Mouse (Mus musculus) midbrain, embryonic 12.5 days (tissue): ENCODE results near the gene Tango6. TPM values are rescaled to one million over a fixed set of nuclear protein-coding genes. Genes with fewer than 3 reads are reported as not detected.
"Not testable (repeated sequence)": the region's sequence is repeated elsewhere in the genome, so short reads cannot be mapped to it uniquely, and the experiment has no call there.

Source experiments
- ATAC-seq: fragments of 200-750 bp; cut with Nextera tagmentation; 2 replicates; pipeline ENCODE4 v1.8.0; 2017; ENCODE audit warnings: low read depth, moderate TSS enrichment, moderate library complexity; ENCODE audit not compliant: low FRiP score
- H3K27ac ChIP-seq: fragments of 300-500 bp; sonication (generic); replicated peaks from 2 replicates; pipeline ENCODE4 v1.5.1; 2016; ENCODE audit warnings: mild to moderate bottlenecking
- H3K27me3 ChIP-seq: fragments of 300-500 bp; sonication (generic); 2 replicates; pipeline ENCODE4 v1.6.1; 2016; ENCODE audit warnings: mild to moderate bottlenecking
- H3K36me3 ChIP-seq: fragments of 300-500 bp; sonication (generic); 2 replicates; pipeline ENCODE4 v1.6.1; 2016
- H3K4me1 ChIP-seq: fragments of 300-500 bp; sonication (generic); 2 replicates; pipeline ENCODE4 v1.6.1; 2016
- H3K4me2 ChIP-seq: fragments of 300-500 bp; sonication (generic); replicated peaks from 2 replicates; pipeline ENCODE4 v1.6.1; 2016; ENCODE audit warnings: mild to moderate bottlenecking, moderate library complexity
- H3K4me3 ChIP-seq: fragments of 300-500 bp; sonication (generic); 2 replicates; pipeline ENCODE4 v1.5.1; 2016; ENCODE audit warnings: mild to moderate bottlenecking
- H3K9ac ChIP-seq: fragments of 300-500 bp; sonication (generic); replicated peaks from 2 replicates; pipeline ENCODE4 v1.6.1; 2016; ENCODE audit warnings: mild to moderate bottlenecking, moderate library complexity
- H3K9me3 ChIP-seq: fragments of 300-500 bp; sonication (generic); 2 replicates; pipeline ENCODE4 v1.6.1; 2016; ENCODE audit warnings: mild to moderate bottlenecking
- WGBS: fragments of 180-500 bp; shearing (Covaris S2); methylation state at CpG from one replicate; pipeline ENCODE4 v1.1.7; 2016; 5-methylcytosine and 5-hydroxymethylcytosine counted together
- polyA plus RNA-seq: library from polyadenylated mRNA; unstranded; fragments of >200 nt; fragmentation: Nextera tagmentation; extraction: Ambion mirVana; gene quantifications from 2 replicates; pipeline ENCODE4 v1.2.1, GENCODE M21; 2016

Tango6 gene
- polyA plus RNA-seq, 1 experiment from 2014 or later = 10.8 TPM

- H3K27ac ChIP-seq = no peak overlapping the region
- H3K9me3 ChIP-seq = no peaks in the 10 kb centered on the region
- H3K36me3 ChIP-seq = peaks cover 10% of the 10 kb centered on the region
- peaks cover 31% of the 10 kb centered on the region for H3K4me1 ChIP-seq
- H3K4me3 ChIP-seq = peak overlapping the region; percentile 60
- under 1% methylated on average over 62 of the region's 63 CpGs for WGBS
- ATAC-seq = peak; percentile 52
- peak overlapping the region; percentile 97 for H3K4me2 ChIP-seq
- H3K9ac ChIP-seq = peak overlapping the region; percentile 51
- peaks cover 75% of the 10 kb centered on the region for H3K27me3 ChIP-seq
These were observed 187.9 kb downstream of the Tango6 start for GRCm38 (mm10) chr8:106870537-106871327.

GRCm38 (mm10) chr8:106871328-106871926, 188.6 kb downstream of the Tango6 start:
- H3K4me1 ChIP-seq = peaks cover 31% of the 10 kb centered on the region
- peak overlapping the region; percentile 51 for H3K9ac ChIP-seq
- H3K36me3 ChIP-seq = peaks cover 17% of the 10 kb centered on the region
- peak overlapping the region; percentile 60 for H3K4me3 ChIP-seq
- H3K27me3 ChIP-seq = peaks cover 75% of the 10 kb centered on the region
- H3K27ac ChIP-seq = no peak overlapping the region; the same call in 1 of the 2 replicates
- ATAC-seq = peak; percentile 28
- H3K9me3 ChIP-seq = no peaks in the 10 kb centered on the region
- WGBS = under 1% methylated on average over 15 of the region's 15 CpGs
- peak overlapping the region; percentile 97 for H3K4me2 ChIP-seq

DNA sequence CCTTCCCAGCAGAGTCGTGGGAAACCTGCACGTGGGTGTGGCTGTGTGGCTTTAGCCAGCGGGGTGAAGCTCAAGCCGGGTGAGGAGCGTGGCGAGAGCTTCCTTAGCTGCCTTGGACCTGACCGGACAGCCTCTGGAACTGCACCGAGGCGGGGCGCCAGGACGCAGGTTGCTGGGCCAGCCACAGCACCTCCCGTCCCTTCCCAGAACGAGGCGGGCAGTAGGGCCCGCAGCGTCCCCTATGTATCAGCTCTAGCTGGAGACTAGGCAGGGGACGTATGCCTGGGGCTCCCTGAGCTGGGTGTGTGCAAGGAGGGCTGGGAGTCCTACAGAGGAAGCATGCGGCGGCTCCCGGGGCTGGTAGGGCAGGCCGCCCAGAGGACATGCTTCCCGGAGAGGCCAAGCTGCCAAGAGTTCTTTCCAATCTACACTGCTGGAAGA, 189.1 kb downstream of the Tango6 start:
- Histone ChIP-seq H3K4me3 (peak overlapping the region; percentile 60), H3K4me1 (peaks cover 31% of the 10 kb centered on the region), H3K4me2 (peak overlapping the region; percentile 97), H3K27me3 (peaks cover 72% of the 10 kb centered on the region), H3K36me3 (peaks cover 22% of the 10 kb centered on the region), H3K9ac (peak overlapping the region; percentile 51), H3K27ac (no peak overlapping the region), H3K9me3 (no peaks in the 10 kb centered on the region)
- 0% methylated on average over 22 of the region's 22 CpGs for WGBS
- ATAC-seq = peak; percentile 64; the same call in 1 of the 2 replicates

DNA sequence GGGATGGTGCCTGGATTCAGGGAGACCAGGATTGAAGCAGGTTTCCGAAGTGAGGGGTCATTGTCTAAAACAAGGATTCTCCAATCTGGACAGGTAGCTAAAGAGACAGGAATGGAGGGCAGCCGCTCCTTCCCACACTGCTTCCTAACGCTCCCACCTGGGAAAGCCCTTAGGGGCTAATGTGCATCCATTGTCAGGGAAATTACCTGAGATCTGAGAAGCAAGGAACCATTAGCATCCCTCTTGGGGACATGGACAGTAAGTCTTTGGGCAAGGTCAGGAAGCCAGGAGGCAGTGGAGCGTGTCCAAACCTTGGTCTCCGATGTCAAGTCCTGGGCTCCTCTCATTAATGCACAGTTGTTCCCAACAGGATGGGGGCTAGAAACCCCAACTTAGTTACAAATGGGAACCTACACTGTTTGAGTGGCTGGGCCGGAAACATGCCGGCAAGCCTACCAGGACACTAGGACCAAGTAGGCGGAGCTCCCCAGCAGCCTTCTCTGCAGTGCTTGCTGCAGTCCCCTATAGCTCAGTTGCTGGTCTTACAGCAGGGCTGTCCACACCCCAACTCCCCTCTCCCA, 189.7 kb downstream of the Tango6 start:
- peak overlapping the region; percentile 60 for H3K4me3 ChIP-seq
- peak overlapping the region; percentile 51 for H3K9ac ChIP-seq
- H3K27me3 ChIP-seq = peaks cover 66% of the 10 kb centered on the region
- peaks cover 24% of the 10 kb centered on the region for H3K36me3 ChIP-seq
- WGBS = 8% methylated on average over 8 of the region's 8 CpGs
- no peak overlapping the region for H3K27ac ChIP-seq
- H3K9me3 ChIP-seq = no peaks in the 10 kb centered on the region
- no peak for ATAC-seq
- peaks cover 31% of the 10 kb centered on the region for H3K4me1 ChIP-seq
- peak overlapping the region; percentile 97 for H3K4me2 ChIP-seq

- no peak for ATAC-seq
- no peak overlapping the region for H3K9ac ChIP-seq
- H3K4me3 ChIP-seq = no peak overlapping the region
- H3K4me1 ChIP-seq = no peaks in the 10 kb centered on the region
- WGBS = 96% methylated on average over 8 of the region's 8 CpGs
- H3K9me3 ChIP-seq = no peaks in the 10 kb centered on the region
- H3K27ac ChIP-seq = no peak overlapping the region
- no peak overlapping the region for H3K4me2 ChIP-seq
- H3K27me3 ChIP-seq = no peaks in the 10 kb centered on the region
- peaks cover 83% of the 10 kb centered on the region for H3K36me3 ChIP-seq
These were observed 197.3 kb downstream of the Tango6 start for GRCm38 (mm10) chr8:106880121-106880707.

DNA sequence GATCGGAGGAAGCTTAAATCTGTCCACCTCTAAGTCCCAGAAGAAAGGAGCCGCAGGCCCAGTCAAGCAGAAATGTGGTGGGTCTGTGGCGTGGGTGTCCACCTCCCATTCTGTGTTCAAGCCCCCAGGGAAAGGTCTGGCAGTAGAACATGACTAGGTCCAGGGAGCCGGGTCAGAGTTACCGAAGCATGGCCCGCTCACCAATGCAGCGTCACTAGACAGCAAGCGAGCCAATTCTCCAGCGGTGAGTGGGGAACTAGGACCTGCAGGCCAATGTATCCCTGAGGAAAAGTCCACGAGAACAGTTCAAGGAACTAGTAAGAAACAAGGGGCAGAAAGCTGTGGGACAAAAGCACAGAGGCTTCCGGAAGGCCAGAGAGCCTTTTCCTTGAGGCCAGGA, 201.2 kb downstream of the Tango6 start:
- not testable (repeated sequence) for H3K4me1 ChIP-seq, H3K27ac ChIP-seq, H3K4me3 ChIP-seq, H3K27me3 ChIP-seq, H3K9ac ChIP-seq, H3K9me3 ChIP-seq, H3K4me2 ChIP-seq, ATAC-seq
- peaks cover 76% of the 10 kb centered on the region for H3K36me3 ChIP-seq
- 96% methylated on average over 11 of the region's 11 CpGs for WGBS

GRCm38 (mm10) chr8:106884826-106885400, 202.0 kb downstream of the Tango6 start:
- not testable (repeated sequence) for H3K4me1 ChIP-seq, H3K4me3 ChIP-seq, ATAC-seq, H3K27me3 ChIP-seq, H3K9me3 ChIP-seq, H3K27ac ChIP-seq, H3K9ac ChIP-seq, H3K4me2 ChIP-seq
- 99% methylated on average over 4 of the region's 4 CpGs for WGBS
- peaks cover 70% of the 10 kb centered on the region for H3K36me3 ChIP-seq

DNA sequence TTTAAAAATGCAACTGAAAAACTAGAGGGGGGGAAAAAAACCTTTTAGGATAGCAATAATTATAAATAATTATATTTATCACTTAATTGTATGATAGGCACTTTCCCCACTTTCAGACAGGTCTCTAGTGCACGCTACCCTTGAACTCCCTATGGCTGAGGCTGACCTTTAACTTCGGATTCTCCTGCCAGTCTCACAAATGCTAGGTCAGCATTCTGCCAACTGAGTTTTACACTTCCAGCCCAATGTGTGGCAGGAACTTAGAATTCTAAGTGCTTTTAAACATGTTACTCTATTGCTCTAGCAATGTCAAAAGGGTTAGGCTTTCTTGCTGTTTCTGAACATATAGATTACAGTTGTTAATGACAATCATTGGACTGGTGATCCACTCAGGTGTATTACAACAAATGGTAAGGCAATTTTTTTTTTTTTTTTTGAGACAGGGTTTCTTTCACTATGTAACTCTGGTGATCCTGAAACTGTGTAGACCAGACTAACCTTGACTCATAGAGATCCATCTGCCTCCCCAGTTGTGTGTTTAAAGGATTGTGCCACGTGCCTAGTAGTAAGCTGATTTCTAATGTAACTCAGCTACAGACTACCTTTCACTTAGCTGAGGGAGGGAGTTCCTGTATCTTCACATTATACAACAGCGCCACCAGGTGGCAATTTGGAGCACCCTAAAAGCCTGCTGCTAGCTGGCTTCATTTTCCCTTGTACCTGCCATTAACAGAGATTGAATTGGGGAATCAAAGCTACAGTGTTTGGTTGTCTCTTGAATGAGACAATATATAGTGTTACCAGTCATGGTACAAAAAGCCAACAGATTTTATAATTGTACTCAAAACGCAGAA, 204.7 kb downstream of the Tango6 start:
- ATAC-seq = peak; percentile 38; the same call in 1 of the 2 replicates
- no peak overlapping the region for H3K27ac ChIP-seq
- H3K4me3 ChIP-seq = no peak overlapping the region
- H3K9ac ChIP-seq = no peak overlapping the region
- peaks cover 45% of the 10 kb centered on the region for H3K36me3 ChIP-seq
- no peak overlapping the region for H3K4me2 ChIP-seq
- no peaks in the 10 kb centered on the region for H3K27me3 ChIP-seq
- H3K4me1 ChIP-seq = peaks cover 15% of the 10 kb centered on the region
- H3K9me3 ChIP-seq = no peaks in the 10 kb centered on the region
- WGBS = 51% methylated on average over 5 of the region's 5 CpGs

DNA sequence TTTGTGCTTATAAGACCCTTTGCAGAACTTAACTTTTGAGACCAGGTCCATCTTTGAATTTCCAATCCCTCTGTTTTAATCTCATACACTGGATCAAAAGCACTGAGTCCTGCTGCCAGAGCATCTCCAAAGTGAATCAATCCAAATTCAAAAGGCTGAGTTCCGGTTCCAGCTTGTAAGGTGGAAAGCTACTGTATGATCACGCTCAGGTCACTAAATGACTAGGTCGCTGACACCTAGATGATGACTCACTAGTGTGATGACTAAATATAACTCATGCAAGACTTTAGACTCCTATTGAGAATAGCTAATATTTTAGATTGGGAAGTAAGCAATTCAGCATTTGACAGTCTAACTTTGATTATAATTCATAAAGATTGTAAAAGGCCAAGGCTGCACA, 205.9 kb downstream of the Tango6 start:
- H3K4me1 ChIP-seq = peaks cover 15% of the 10 kb centered on the region
- H3K4me2 ChIP-seq = no peak overlapping the region
- H3K27me3 ChIP-seq = no peaks in the 10 kb centered on the region
- H3K4me3 ChIP-seq = no peak overlapping the region
- no peak for ATAC-seq
- WGBS = 91% methylated on average over 3 of the region's 3 CpGs
- H3K9ac ChIP-seq = no peak overlapping the region
- H3K36me3 ChIP-seq = peaks cover 32% of the 10 kb centered on the region
- no peak overlapping the region for H3K27ac ChIP-seq
- no peaks in the 10 kb centered on the region for H3K9me3 ChIP-seq

DNA sequence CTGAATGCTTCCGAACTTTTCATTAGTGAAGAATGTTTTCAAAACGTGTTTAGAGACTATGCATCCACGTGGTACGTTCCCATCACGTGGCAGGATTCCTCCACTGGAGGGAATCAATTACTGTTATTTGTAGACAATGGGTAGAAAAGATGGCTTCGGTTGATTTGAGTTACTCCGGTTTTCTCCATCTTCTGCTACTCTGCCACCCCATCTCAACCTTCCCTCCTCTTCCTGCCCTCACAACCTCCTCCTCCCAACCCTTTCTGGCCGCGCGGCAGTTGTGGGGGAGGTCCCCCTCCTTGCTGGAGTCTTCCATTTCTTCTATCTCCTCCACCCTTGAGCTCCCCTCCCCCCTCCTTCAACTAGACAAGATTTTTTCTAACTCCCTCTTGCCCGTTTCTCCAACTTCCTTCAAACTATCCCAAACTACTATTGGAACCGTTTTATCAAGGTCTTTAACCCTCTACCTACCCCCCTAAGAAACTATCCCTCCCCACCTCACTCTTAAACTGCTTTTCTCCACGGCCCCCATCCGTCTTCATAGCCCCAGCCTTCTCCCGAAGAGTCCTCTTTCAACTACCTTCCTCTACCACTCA, 209.4 kb downstream of the Tango6 start:
- WGBS = under 1% methylated on average over 15 of the region's 15 CpGs
- Histone ChIP-seq H3K27me3 (no peaks in the 10 kb centered on the region), H3K9me3 (no peaks in the 10 kb centered on the region), H3K27ac (peak overlapping the region; percentile 94), H3K4me3 (peak overlapping the region; percentile 96), H3K4me1 (peaks cover 23% of the 10 kb centered on the region), H3K4me2 (peak overlapping the region; percentile 82), H3K36me3 (peaks cover 8% of the 10 kb centered on the region), H3K9ac (peak overlapping the region; percentile 97)
- ATAC-seq = no peak
